Mouse (Mus musculus): ENCODE results near the gene AI661453.

AI661453 gene

GRCm38 (mm10) chr17:47441296-47442051, 5.1 kb downstream of the AI661453 start:
- DNase-seq (ENCODE audit: low spot score) = no peak

DNA sequence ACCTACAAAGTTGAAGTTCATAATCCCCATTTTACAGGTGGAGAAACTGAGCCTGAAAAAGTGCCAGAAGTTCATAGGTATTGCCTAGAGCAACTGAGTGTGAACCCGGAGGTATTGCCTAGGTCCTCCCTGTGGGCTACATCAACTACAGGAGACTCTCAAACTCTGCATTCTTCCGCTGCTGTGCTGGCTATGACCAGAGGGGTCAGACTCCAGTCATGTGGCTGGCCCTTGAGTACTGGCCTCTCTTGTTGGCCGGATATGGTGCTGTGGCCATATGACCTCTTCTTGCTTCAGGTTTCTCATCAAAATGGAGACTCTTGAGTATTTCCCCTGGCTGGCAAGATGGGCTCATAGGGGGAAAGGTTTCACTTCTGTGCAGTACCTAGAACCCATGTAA, 5.9 kb downstream of the AI661453 start:
- DNase-seq (ENCODE audit: low spot score) = no peak

GRCm38 (mm10) chr17:47444113-47444512, 7.7 kb downstream of the AI661453 start:
- no peak for DNase-seq (ENCODE audit: low spot score)

DNA sequence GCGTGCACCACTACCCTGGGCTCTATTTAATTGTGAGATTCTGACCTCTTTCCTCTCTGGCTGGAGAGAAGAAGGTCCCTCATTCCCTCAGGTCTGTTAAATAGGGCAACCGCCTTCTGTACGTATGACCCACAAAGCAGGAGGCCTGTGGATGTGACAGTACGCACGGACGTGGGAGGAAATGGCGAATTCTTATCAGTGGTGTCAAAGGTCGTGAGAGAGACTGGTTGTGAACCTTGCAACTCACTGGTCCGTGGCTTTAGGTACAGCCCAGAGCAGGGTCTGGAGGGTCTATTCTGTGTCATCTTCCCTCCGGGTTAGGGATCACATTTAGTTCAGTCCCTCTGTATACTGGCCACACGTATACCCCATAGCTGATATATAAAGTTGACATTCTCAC, 9.1 kb downstream of the AI661453 start:
- no peak for DNase-seq (ENCODE audit: low spot score)

DNA sequence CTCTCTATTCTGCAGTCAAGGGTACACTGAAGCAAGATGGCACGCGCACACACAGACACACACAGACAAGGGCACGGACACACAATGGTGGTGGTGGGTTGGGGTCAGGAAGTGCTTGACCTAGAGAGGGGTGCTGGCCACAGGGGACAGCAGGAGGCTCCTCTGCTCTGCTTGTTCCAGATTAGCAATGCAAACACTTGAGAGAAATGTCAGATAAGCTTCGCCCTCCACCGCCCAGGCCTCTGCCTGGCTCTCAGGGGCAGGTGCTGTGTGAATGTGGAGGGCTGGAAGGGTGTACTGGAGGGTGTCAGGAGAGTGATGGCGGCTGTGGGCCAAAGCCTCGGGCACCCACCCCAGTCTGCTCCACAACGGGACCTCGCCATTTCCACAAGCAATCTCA, 9.6 kb downstream of the AI661453 start:
- DNase-seq (ENCODE audit: low spot score) = no peak

DNA sequence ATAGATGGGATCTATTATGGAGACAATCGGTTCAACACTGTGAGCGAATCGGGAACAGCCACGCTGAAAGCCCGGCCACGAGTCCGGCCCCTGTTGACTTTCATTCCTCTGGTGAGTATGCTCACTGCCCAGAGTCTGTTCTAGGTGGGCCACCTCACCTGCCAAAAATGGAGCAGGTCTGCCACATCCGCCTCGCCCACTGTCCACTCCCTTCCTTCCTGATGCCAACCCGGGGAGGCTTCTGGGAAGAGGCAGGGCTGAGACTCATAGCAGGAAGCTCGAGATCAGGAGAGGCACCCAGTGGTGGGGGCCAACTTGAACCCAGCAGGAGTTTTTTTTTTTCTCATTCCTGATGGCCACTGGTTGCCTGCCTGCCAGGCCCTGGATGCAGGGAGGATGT, 10.1 kb downstream of the AI661453 start:
- no peak for DNase-seq (ENCODE audit: low spot score)

GRCm38 (mm10) chr17:47448523-47449372, 12.3 kb downstream of the AI661453 start:
- no peak for DNase-seq (ENCODE audit: low spot score)

DNA sequence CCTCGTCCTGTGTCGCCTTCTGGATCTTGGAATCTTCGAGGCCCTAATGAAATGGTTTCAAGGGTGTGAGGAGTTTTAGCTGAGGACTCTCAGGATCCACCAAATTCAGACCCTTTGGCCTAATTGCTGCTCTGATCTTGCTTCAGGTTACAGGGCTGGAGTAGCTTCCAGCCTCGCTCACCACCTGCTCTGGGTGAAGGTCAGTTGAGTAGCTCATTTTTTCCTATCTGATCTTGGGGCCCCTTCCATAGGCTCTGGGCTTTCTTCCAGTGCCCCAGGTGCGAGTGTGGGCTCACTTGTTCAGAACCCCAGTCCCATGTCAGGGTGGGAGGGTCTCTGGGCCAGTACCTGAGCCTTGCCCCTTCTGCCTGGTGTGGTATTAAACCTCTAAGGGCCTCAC, 13.0 kb downstream of the AI661453 start:
- DNase-seq (ENCODE audit: low spot score) = no peak

GRCm38 (mm10) chr17:47450239-47450638, 13.8 kb downstream of the AI661453 start:
- DNase-seq (ENCODE audit: low spot score) = no peak

- peak; percentile 89 for DNase-seq (ENCODE audit: low spot score)
Measured at GRCm38 (mm10) chr17:47450880-47451565, 14.6 kb downstream of the AI661453 start.

- peak; percentile 53 for DNase-seq (ENCODE audit: low spot score)
Measured at GRCm38 (mm10) chr17:47452886-47453285, 16.5 kb downstream of the AI661453 start.

DNA sequence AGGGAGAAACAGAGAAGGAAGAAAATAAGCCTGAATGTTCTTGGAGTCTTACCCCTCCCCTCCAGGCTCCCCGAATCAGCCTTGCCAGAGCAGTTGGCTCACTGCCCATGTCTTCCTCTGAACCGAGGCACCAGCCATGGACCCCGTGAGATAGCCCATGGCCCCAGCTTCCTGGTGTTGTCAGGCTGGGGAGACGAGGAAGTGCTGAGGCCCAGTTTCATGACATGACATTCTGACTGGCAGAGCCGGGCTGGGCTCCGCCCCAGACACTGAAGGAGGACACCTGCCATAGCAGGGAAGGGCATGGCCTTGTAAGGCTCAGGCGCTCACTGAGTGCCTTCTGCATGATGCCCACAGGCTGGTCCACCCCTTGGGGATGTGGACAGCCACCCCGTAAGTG, 18.3 kb downstream of the AI661453 start:
- peak; percentile 52 for DNase-seq (ENCODE audit: low spot score)

- no peak for DNase-seq (ENCODE audit: low spot score)
Measured at GRCm38 (mm10) chr17:47458310-47458709, 21.9 kb downstream of the AI661453 start.

DNA sequence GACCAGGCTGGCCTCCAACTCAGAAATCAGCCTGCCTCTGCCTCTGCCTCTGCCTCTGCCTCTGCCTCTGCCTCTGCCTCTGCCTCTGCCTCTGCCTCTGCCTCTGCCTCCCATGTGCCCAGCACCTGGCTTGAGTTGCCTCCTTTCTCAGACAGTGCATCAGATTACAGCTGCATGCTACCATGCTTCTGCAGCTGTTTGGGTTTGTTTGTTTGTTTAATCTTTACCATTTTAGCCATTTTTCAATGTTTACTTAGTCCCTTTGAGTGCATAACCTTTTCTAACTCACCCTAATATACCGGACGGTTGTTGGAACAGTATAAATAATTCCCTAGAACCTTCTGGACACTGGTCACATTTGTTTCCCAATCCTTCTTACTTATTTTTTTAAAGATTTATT, 22.5 kb downstream of the AI661453 start:
- no peak for DNase-seq (ENCODE audit: low spot score)

- DNase-seq (ENCODE audit: low spot score) = no peak
Measured at GRCm38 (mm10) chr17:47459341-47459919, 23.0 kb downstream of the AI661453 start.

DNA sequence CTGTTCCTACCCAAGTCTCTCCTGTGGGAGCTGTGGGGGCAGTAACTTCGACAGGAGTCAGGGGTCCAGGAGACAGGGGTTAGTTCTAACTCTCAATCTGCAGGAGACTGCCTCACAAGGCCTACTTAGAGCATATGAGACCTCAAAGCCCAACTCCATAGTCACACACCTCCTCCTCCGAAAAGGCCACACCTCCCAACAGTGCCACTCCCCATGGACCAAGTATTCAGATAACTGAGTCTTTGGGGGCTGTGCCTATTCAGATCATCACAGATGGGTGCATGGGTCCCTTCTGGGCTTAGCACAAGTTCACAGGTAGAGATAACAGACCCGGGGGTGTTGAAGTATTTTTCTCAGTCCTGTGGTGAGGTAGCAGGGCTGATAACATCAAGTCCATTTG, 25.3 kb downstream of the AI661453 start:
- no peak for DNase-seq (ENCODE audit: low spot score)

GRCm38 (mm10) chr17:47462209-47462608, 25.8 kb downstream of the AI661453 start:
- DNase-seq (ENCODE audit: low spot score) = no peak

DNA sequence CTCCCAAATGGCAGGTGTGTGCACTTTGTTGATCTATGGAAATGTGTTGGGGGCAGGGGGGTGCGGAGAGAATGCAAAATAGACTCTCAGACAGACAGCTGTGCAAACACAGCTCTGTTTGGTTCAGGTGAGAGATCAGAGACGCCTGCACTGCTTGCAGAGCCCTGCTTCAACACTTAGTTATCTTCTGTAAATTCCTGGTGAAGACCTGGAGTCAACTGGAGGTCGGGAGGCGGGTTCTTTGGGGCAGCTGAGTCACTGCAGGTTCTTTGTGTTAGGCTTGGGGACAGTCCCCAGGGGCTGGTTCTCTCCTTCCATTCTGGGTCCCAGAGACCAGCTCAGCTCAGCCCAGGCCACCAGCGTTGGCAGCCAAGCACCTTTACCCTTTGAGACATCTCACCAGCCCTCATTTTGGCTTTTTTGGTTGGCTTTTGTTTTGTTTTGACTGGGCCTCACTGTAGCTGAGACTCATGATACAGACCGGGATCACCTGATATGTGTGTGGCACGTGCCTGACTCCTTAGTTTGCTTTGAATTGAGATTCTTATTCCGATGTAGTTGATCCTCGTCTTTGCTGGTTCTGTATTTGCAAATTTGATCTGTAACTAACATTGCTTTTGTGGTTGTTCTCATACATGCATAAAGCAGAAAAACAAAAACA, 26.4 kb downstream of the AI661453 start:
- DNase-seq (ENCODE audit: low spot score) = no peak

GRCm38 (mm10) chr17:47464248-47464965, 28.0 kb downstream of the AI661453 start:
- no peak for DNase-seq (ENCODE audit: low spot score)

DNA sequence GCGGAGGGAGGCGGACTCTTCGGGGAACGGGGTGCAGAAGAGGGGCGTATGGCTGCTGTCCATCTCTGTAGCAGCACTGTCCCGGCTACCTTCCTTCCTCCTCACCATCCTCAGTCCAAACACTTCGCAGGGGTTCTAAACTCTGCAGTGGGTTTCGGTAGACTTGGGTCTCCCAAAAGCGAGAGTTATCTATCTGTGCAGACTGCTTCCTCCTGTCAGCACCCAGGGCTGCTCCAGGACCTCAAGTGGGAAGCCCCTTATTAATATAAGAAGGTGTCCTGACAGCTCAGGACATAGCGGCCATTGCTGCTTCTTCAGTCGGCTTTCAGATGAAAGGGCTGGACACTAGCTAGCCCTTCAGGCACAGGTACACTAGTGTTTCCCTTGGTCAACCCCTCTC, 28.6 kb downstream of the AI661453 start:
- DNase-seq (ENCODE audit: low spot score) = no peak

DNA sequence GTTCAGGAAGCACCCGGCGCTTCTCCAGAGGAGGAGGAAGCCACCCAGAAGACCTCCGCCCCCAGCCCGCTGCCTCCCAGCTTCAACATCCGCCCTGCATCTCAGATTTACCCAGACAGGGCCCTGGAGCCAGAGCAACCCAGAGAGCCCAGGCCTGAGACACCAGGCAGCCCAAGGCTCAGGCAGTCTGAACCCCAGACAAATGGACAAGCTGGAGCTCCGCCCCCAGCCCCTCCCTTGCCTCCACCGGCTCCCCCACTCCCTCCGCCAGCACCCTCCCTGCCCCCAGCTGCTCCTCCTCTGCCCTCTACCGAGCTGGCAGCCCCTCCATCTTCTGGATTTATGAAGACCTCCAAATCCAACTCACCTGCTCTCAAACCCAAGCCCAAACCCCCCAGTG, 29.9 kb downstream of the AI661453 start:
- DNase-seq (ENCODE audit: low spot score) = no peak

Measured in urinary bladder, postnatal 14 days (tissue).